Mouse (Mus musculus): ENCODE measurements around the gene Txnrd3. TPM values are rescaled to one million over a fixed set of nuclear protein-coding genes. Genes with fewer than 3 reads are reported as not detected.

Gene Txnrd3
- polyA plus RNA-seq, 1 experiment from 2014 or later = 4.2 TPM

- no peak for TF ChIP-seq EP300 (IDR thresholded peaks at IDR 0.05; ENCODE audit: low read depth)
- no peak for TF ChIP-seq CTCF (IDR thresholded peaks at IDR 0.05; ENCODE audit: low read depth)
- no peak for ATAC-seq
- Histone ChIP-seq H3K4me2 (ENCODE audit: low read depth, low read length) (no peak overlapping the region), H3K9ac (replicated peaks) (no peak overlapping the region), H3K4me1 (ENCODE audit: insufficient read depth) (no peaks in the 10 kb centered on the region), H3K36me3 (replicated peaks; ENCODE audit: insufficient read depth, low read length) (no peaks in the 10 kb centered on the region; the same call in 1 of the 2 replicates), H3K9me3 (ENCODE audit: low read length) (no peaks in the 10 kb centered on the region), H3K27me3 (ENCODE audit: insufficient read depth, low read length) (no peaks in the 10 kb centered on the region), H3K4me3 (ENCODE audit: low read depth, low read length) (no peak overlapping the region), H3K27ac (ENCODE audit: low read depth) (no peak overlapping the region)
- 85% methylated on average over 7 of the region's 7 CpGs for WGBS (ENCODE audit: insufficient replicate concordance)
- DNase-seq = no peak
Measured at GRCm38 (mm10) chr6:89672641-89673040, 28.9 kb downstream of the Txnrd3 start.

GRCm38 (mm10) chr6:89673135-89673780, 29.5 kb downstream of the Txnrd3 start:
- WGBS (ENCODE audit: insufficient replicate concordance) = 83% methylated on average over 11 of the region's 11 CpGs
- H3K4me2 ChIP-seq (ENCODE audit: low read depth, low read length) = no peak overlapping the region
- no peak overlapping the region for H3K4me3 ChIP-seq (ENCODE audit: low read depth, low read length)
- H3K9me3 ChIP-seq (ENCODE audit: low read length) = no peaks in the 10 kb centered on the region
- H3K27me3 ChIP-seq (ENCODE audit: insufficient read depth, low read length) = no peaks in the 10 kb centered on the region
- H3K4me1 ChIP-seq (ENCODE audit: insufficient read depth) = no peaks in the 10 kb centered on the region
- ATAC-seq (no peak), DNase-seq (no peak)
- TF ChIP-seq CTCF (IDR thresholded peaks at IDR 0.05; ENCODE audit: low read depth) (no peak), EP300 (IDR thresholded peaks at IDR 0.05; ENCODE audit: low read depth) (no peak)
- no peaks in the 10 kb centered on the region; the same call in 1 of the 2 replicates for H3K36me3 ChIP-seq (replicated peaks; ENCODE audit: insufficient read depth, low read length)
- H3K9ac ChIP-seq (replicated peaks) = no peak overlapping the region
- H3K27ac ChIP-seq (ENCODE audit: low read depth) = no peak overlapping the region

- no peaks in the 10 kb centered on the region for H3K9me3 ChIP-seq (ENCODE audit: low read length)
- no peaks in the 10 kb centered on the region for H3K4me1 ChIP-seq (ENCODE audit: insufficient read depth)
- no peaks in the 10 kb centered on the region; the same call in 1 of the 2 replicates for H3K36me3 ChIP-seq (replicated peaks; ENCODE audit: insufficient read depth, low read length)
- DNase-seq = no peak
- H3K27ac ChIP-seq (ENCODE audit: low read depth) = no peak overlapping the region
- no peak overlapping the region for H3K9ac ChIP-seq (replicated peaks)
- no peaks in the 10 kb centered on the region for H3K27me3 ChIP-seq (ENCODE audit: insufficient read depth, low read length)
- no peak overlapping the region for H3K4me3 ChIP-seq (ENCODE audit: low read depth, low read length)
- no peak for ATAC-seq
- no peak for TF ChIP-seq CTCF (IDR thresholded peaks at IDR 0.05; ENCODE audit: low read depth)
- TF ChIP-seq EP300 (IDR thresholded peaks at IDR 0.05; ENCODE audit: low read depth) = no peak
- H3K4me2 ChIP-seq (ENCODE audit: low read depth, low read length) = no peak overlapping the region
- 65% methylated on average over 4 of the region's 4 CpGs for WGBS (ENCODE audit: insufficient replicate concordance)
Measured at GRCm38 (mm10) chr6:89678522-89678921, 34.7 kb downstream of the Txnrd3 start.

- no peak overlapping the region for H3K9ac ChIP-seq (replicated peaks)
- no peak overlapping the region for H3K4me3 ChIP-seq (ENCODE audit: low read depth, low read length)
- no peak overlapping the region for H3K27ac ChIP-seq (ENCODE audit: low read depth)
- H3K9me3 ChIP-seq (ENCODE audit: low read length) = no peaks in the 10 kb centered on the region
- no peaks in the 10 kb centered on the region for H3K27me3 ChIP-seq (ENCODE audit: insufficient read depth, low read length)
- WGBS (ENCODE audit: insufficient replicate concordance) = 14% methylated on average over 10 of the region's 10 CpGs
- ATAC-seq (peak; percentile 50; the same call in 1 of the 2 replicates), DNase-seq (peak; percentile 66)
- H3K4me1 ChIP-seq (ENCODE audit: insufficient read depth) = no peaks in the 10 kb centered on the region
- TF ChIP-seq CTCF (IDR thresholded peaks at IDR 0.05; ENCODE audit: low read depth) = peak; percentile 92
- no peak for TF ChIP-seq EP300 (IDR thresholded peaks at IDR 0.05; ENCODE audit: low read depth)
- no peaks in the 10 kb centered on the region; the same call in 1 of the 2 replicates for H3K36me3 ChIP-seq (replicated peaks; ENCODE audit: insufficient read depth, low read length)
- H3K4me2 ChIP-seq (ENCODE audit: low read depth, low read length) = no peak overlapping the region
Measured at GRCm38 (mm10) chr6:89679291-89679835, 35.6 kb downstream of the Txnrd3 start.

- Histone ChIP-seq H3K27ac (ENCODE audit: low read depth) (no peak overlapping the region), H3K36me3 (replicated peaks; ENCODE audit: insufficient read depth, low read length) (no peaks in the 10 kb centered on the region), H3K9me3 (ENCODE audit: low read length) (no peaks in the 10 kb centered on the region), H3K9ac (replicated peaks) (no peak overlapping the region), H3K4me3 (ENCODE audit: low read depth, low read length) (no peak overlapping the region), H3K4me1 (ENCODE audit: insufficient read depth) (no peaks in the 10 kb centered on the region), H3K4me2 (ENCODE audit: low read depth, low read length) (no peak overlapping the region), H3K27me3 (ENCODE audit: insufficient read depth, low read length) (no peaks in the 10 kb centered on the region)
- ATAC-seq (peak; percentile 48; the same call in 1 of the 2 replicates), DNase-seq (peak; percentile 84)
- TF ChIP-seq EP300 (IDR thresholded peaks at IDR 0.05; ENCODE audit: low read depth) (no peak), CTCF (IDR thresholded peaks at IDR 0.05; ENCODE audit: low read depth) (peak; percentile 87)
- 8% methylated on average over 8 of the region's 8 CpGs for WGBS (ENCODE audit: insufficient replicate concordance)
Measured at GRCm38 (mm10) chr6:89680155-89680554, 36.4 kb downstream of the Txnrd3 start.

- H3K9ac ChIP-seq (replicated peaks) = no peak overlapping the region
- no peaks in the 10 kb centered on the region for H3K27me3 ChIP-seq (ENCODE audit: insufficient read depth, low read length)
- DNase-seq = no peak
- no peak for TF ChIP-seq EP300 (IDR thresholded peaks at IDR 0.05; ENCODE audit: low read depth)
- peak; percentile 53 for TF ChIP-seq CTCF (IDR thresholded peaks at IDR 0.05; ENCODE audit: low read depth)
- H3K4me3 ChIP-seq (ENCODE audit: low read depth, low read length) = no peak overlapping the region
- ATAC-seq = no peak
- H3K9me3 ChIP-seq (ENCODE audit: low read length) = no peaks in the 10 kb centered on the region
- whole genome bisulfite sequencing (ENCODE audit: insufficient replicate concordance) = 61% methylated on average over 1 of the region's 1 CpGs
- H3K36me3 ChIP-seq (replicated peaks; ENCODE audit: insufficient read depth, low read length) = no peaks in the 10 kb centered on the region
- no peak overlapping the region for H3K27ac ChIP-seq (ENCODE audit: low read depth)
- H3K4me1 ChIP-seq (ENCODE audit: insufficient read depth) = no peaks in the 10 kb centered on the region
- H3K4me2 ChIP-seq (ENCODE audit: low read depth, low read length) = no peak overlapping the region
Measured at GRCm38 (mm10) chr6:89684231-89684630, 40.4 kb downstream of the Txnrd3 start.
